Mouse (Mus musculus): ENCODE measurements at regions not wholly inside any gene's neighbourhood (a gene's known extent, or its start where the extent isn't known, plus 50 kb on each side); places are given as distances from the start of the nearest gene placed in this dataset.

DNA sequence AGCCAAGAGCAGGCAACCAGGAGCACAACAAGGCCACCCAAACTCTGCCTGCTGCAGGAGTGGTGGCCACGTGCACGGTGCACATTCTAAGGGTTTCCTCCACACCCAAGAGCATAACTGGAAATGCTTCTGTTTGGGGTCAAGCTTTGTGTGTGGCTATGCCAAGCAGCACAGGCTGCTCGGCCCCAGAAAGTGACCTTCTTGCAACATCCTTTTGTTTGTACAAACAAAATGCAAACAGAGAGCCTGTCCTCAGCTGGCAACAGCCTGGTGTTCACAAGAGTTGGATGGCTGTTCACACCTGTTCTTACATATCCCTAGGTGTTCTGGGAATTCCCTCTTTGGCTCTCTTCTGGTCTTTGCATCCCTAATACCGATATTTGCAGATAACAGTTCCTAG, 126.8 kb upstream of the Tle4 start:
- no peak for TF ChIP-seq CTCF (IDR thresholded peaks at IDR 0.05; ENCODE audit: insufficient read depth, low read depth, low read length)
- TF ChIP-seq POLR2A (IDR thresholded peaks at IDR 0.05; ENCODE audit: insufficient read depth, low read depth, low read length) = no peak
- no peak overlapping the region for H3K27ac ChIP-seq (ENCODE audit: insufficient read depth, low read depth, low read length)
- 87% methylated on average over 4 of the region's 4 CpGs for WGBS
- H3K4me1 ChIP-seq (ENCODE audit: control insufficient read depth, insufficient read depth, low read length) = no peaks in the 10 kb centered on the region
- H3K4me3 ChIP-seq (ENCODE audit: insufficient read depth, low read depth, low read length) = no peak overlapping the region

DNA sequence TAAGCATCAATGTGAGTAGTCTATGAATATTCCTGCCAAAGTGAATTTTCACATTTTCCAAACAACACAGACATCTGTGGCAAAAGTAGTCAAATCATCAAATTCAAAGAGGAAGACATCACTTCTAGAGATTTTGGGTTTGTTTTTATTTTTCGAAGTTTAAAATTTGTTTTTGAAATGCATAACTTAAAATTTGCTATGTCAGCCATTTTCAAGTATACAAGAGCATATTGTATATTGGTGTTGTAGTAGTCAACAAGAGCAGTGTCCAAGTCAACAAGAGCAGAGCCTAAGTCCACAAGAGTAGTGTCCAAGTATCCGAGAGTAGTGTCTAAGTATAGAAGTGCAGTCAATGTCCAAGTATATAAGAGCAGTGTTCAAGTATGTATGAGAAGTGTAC, 107.9 kb upstream of the Tle4 start:
- no peak for TF ChIP-seq POLR2A (IDR thresholded peaks at IDR 0.05; ENCODE audit: insufficient read depth, low read depth, low read length)
- no peak for TF ChIP-seq CTCF (IDR thresholded peaks at IDR 0.05; ENCODE audit: insufficient read depth, low read depth, low read length)
- 98% methylated on average over 2 of the region's 2 CpGs for WGBS
- H3K4me3 ChIP-seq (ENCODE audit: insufficient read depth, low read depth, low read length) = no peak overlapping the region
- H3K27ac ChIP-seq (ENCODE audit: insufficient read depth, low read depth, low read length) = no peak overlapping the region
- no peaks in the 10 kb centered on the region for H3K4me1 ChIP-seq (ENCODE audit: control insufficient read depth, insufficient read depth, low read length)

DNA sequence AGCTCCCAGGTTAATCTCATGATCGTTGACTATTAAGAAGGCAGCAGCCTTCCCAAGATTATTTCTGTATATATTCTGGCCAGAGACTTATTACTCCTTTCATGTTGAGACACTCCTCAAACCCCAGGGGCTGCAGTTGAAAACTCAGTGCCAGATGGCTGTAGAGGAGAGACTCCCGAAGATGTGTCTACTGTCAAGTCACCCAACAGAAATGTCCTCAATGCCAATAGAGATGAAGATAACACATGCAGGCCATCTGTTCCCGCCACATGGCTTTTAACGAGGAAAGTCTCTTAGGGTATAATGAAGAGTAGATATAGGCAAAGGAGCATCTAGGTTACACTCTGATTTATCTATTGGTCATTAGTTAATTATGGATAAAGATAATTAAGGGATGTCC, 103.3 kb upstream of the Tle4 start:
- Histone ChIP-seq H3K27ac (ENCODE audit: insufficient read depth, low read depth, low read length) (no peak overlapping the region), H3K4me3 (ENCODE audit: insufficient read depth, low read depth, low read length) (no peak overlapping the region), H3K4me1 (ENCODE audit: control insufficient read depth, insufficient read depth, low read length) (no peaks in the 10 kb centered on the region)
- WGBS = 92% methylated on average over 4 of the region's 4 CpGs
- TF ChIP-seq POLR2A (IDR thresholded peaks at IDR 0.05; ENCODE audit: insufficient read depth, low read depth, low read length) (no peak), CTCF (IDR thresholded peaks at IDR 0.05; ENCODE audit: insufficient read depth, low read depth, low read length) (no peak)

DNA sequence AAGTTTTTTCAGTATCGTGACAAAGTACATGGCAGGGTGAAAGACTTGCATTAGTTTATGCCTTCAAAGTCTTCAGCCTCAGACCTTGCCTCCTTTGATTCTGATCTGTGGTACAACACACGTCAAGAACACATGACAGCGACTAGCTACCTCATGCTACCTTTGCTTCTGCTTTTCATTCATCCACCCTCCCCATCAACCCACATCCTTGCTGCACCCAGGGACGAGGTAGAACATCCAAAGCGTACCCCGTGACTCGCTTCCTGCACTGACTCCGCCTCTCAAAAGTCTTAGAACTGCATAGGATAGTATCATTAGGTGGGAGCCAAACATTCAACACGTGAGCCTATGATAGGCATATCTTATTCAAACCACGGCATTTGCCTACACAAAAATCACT, 97.5 kb upstream of the Tle4 start:
- Histone ChIP-seq H3K27ac (ENCODE audit: insufficient read depth, low read depth, low read length) (no peak overlapping the region), H3K4me1 (ENCODE audit: control insufficient read depth, insufficient read depth, low read length) (no peaks in the 10 kb centered on the region), H3K4me3 (ENCODE audit: insufficient read depth, low read depth, low read length) (no peak overlapping the region)
- TF ChIP-seq POLR2A (IDR thresholded peaks at IDR 0.05; ENCODE audit: insufficient read depth, low read depth, low read length) (no peak), CTCF (IDR thresholded peaks at IDR 0.05; ENCODE audit: insufficient read depth, low read depth, low read length) (no peak)
- WGBS = 93% methylated on average over 10 of the region's 10 CpGs

DNA sequence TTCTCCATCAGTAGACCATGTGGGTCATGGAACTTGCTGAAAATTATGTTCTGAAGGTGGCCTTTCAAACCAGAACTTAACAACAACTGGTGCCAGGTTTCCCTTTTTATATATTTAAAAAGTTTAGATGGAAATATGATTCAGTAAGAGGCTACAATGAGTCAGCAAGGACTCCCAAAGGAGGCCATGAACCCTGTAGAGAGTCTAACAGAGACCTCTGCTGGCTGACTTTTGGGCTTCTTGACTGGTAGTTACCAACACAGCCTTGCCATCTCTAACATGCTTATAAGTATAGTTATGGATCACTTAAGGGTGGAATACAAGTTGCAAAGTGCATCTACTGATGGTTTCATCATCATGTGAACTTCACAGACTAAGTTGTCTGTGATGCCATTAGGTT, 94.3 kb upstream of the Tle4 start:
- no peaks in the 10 kb centered on the region for H3K4me1 ChIP-seq (ENCODE audit: control insufficient read depth, insufficient read depth, low read length)
- TF ChIP-seq POLR2A (IDR thresholded peaks at IDR 0.05; ENCODE audit: insufficient read depth, low read depth, low read length) = no peak
- TF ChIP-seq CTCF (IDR thresholded peaks at IDR 0.05; ENCODE audit: insufficient read depth, low read depth, low read length) = no peak
- no peak overlapping the region for H3K4me3 ChIP-seq (ENCODE audit: insufficient read depth, low read depth, low read length)

DNA sequence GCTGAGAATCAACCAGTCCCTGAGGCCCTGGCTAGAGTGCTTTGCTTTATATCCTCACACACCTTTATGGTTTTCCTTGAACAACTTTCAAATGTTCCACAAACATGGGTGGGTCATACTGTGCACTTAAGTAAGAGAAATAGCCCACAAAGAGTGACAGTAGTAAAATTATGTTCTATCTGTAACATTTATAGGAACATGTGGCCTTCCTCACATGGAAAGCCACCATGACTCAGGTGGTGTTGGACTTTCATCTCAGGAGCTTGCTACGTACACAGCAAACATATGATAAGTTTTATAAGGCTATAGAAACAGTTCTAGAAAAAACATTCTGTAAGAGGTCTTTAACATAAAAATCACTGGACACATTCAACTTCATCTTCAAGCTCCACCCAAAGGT, 87.8 kb upstream of the Tle4 start:
- WGBS = 96% methylated on average over 1 of the region's 1 CpGs
- Histone ChIP-seq H3K4me1 (ENCODE audit: control insufficient read depth, insufficient read depth, low read length) (no peaks in the 10 kb centered on the region), H3K4me3 (ENCODE audit: insufficient read depth, low read depth, low read length) (no peak overlapping the region), H3K27ac (ENCODE audit: insufficient read depth, low read depth, low read length) (no peak overlapping the region)
- no peak for TF ChIP-seq POLR2A (IDR thresholded peaks at IDR 0.05; ENCODE audit: insufficient read depth, low read depth, low read length)
- TF ChIP-seq CTCF (IDR thresholded peaks at IDR 0.05; ENCODE audit: insufficient read depth, low read depth, low read length) = no peak

More for the DNA sequence above, 94.3 kb upstream of the Tle4 start:
- H3K27ac ChIP-seq (ENCODE audit: insufficient read depth, low read depth, low read length) = no peak overlapping the region

DNA sequence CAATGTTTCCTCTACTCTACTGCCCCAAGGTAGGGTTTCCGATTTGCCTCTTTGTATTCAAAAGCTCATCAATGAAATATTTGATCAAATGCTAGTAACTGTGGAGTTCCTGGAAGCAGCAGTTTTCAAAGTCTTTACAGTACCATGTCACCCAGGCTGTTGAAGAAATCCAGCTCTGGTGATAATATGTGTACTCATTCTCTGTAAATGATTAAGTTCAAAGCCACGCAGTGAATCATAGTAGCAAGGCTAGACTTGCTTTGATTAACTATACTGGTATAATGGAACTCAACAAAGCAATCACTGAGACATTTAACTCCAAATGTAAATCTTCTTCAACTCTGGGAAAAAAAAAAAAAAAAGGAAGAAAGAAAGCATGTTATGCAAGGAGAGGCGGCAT, 86.8 kb upstream of the Tle4 start:
- Histone ChIP-seq H3K4me3 (ENCODE audit: insufficient read depth, low read depth, low read length) (no peak overlapping the region), H3K4me1 (ENCODE audit: control insufficient read depth, insufficient read depth, low read length) (no peaks in the 10 kb centered on the region), H3K27ac (ENCODE audit: insufficient read depth, low read depth, low read length) (no peak overlapping the region)
- TF ChIP-seq POLR2A (IDR thresholded peaks at IDR 0.05; ENCODE audit: insufficient read depth, low read depth, low read length) = no peak
- no peak for TF ChIP-seq CTCF (IDR thresholded peaks at IDR 0.05; ENCODE audit: insufficient read depth, low read depth, low read length)
- WGBS = 96% methylated on average over 3 of the region's 3 CpGs

DNA sequence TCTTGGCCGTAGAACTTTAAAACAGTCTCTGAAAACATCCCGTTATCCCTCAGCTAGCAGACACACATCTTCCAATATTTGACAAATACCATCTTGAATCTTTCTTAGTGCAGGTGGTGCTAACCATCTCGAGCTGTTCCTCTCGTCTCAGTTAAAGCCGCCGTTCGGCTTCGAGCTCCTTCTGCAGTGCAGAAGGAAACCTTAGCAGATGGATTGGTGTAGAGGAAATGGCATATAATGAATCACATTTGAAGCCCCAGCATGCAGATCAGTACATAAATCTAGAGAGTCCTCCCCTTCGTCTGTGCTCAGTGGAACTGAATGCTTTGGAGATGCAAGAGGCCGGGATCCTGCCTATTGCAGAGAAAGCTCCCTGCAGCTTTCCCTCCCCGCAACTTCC, 83.5 kb upstream of the Tle4 start:
- Histone ChIP-seq H3K4me1 (ENCODE audit: control insufficient read depth, insufficient read depth, low read length) (no peaks in the 10 kb centered on the region), H3K27ac (ENCODE audit: insufficient read depth, low read depth, low read length) (no peak overlapping the region), H3K4me3 (ENCODE audit: insufficient read depth, low read depth, low read length) (no peak overlapping the region)
- WGBS = 90% methylated on average over 11 of the region's 11 CpGs
- no peak for TF ChIP-seq POLR2A (IDR thresholded peaks at IDR 0.05; ENCODE audit: insufficient read depth, low read depth, low read length)
- no peak for TF ChIP-seq CTCF (IDR thresholded peaks at IDR 0.05; ENCODE audit: insufficient read depth, low read depth, low read length)

DNA sequence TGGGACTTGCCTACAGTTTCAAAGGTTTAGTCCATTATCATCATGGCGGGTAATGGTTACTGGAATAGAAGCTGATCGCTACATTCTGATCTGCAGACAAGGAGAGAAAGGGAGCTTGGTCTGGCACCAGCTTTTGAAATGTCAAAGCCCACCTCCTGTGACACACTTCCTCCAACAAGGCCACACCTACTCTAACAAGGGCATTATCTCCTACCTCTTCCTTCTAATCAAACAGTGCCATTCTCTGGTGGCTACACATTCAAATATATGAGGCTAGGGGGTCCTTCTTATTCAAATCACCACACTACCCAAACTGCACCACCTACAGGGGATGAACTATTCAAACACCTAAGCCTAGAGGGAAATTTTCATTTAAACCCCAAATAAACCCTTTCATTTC, 81.9 kb upstream of the Tle4 start:
- Histone ChIP-seq H3K4me1 (ENCODE audit: control insufficient read depth, insufficient read depth, low read length) (no peaks in the 10 kb centered on the region), H3K27ac (ENCODE audit: insufficient read depth, low read depth, low read length) (no peak overlapping the region), H3K4me3 (ENCODE audit: insufficient read depth, low read depth, low read length) (no peak overlapping the region)
- TF ChIP-seq POLR2A (IDR thresholded peaks at IDR 0.05; ENCODE audit: insufficient read depth, low read depth, low read length) (no peak), CTCF (IDR thresholded peaks at IDR 0.05; ENCODE audit: insufficient read depth, low read depth, low read length) (no peak)
- WGBS = 90% methylated on average over 2 of the region's 2 CpGs

DNA sequence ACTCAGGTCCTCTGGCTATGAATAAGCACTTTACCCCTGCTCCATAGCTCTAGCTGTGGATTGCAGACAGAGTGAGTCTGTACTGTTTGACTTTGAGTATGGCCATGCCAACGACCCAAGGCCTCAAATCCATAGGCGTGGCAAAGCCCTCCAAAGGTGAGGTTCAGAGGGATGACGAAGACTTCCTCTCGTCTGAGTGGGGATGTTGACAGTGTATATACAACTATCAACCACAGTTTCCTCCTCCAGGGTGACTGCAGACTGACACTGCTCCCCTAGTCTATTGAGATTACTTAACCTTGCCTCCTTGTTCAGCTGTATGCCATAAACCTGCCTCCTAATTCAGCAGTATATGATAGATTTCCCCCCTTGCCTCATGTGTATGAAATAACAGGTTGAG, 80.7 kb upstream of the Tle4 start:
- Histone ChIP-seq H3K4me1 (ENCODE audit: control insufficient read depth, insufficient read depth, low read length) (no peaks in the 10 kb centered on the region), H3K4me3 (ENCODE audit: insufficient read depth, low read depth, low read length) (no peak overlapping the region), H3K27ac (ENCODE audit: insufficient read depth, low read depth, low read length) (no peak overlapping the region)
- WGBS = 92% methylated on average over 4 of the region's 4 CpGs
- no peak for TF ChIP-seq CTCF (IDR thresholded peaks at IDR 0.05; ENCODE audit: insufficient read depth, low read depth, low read length)
- no peak for TF ChIP-seq POLR2A (IDR thresholded peaks at IDR 0.05; ENCODE audit: insufficient read depth, low read depth, low read length)
